Mouse (Mus musculus): ENCODE measurements at regions not wholly inside any gene's neighbourhood (a gene's known extent, or its start where the extent isn't known, plus 50 kb on each side); places are given as distances from the start of the nearest gene placed in this dataset.

DNA sequence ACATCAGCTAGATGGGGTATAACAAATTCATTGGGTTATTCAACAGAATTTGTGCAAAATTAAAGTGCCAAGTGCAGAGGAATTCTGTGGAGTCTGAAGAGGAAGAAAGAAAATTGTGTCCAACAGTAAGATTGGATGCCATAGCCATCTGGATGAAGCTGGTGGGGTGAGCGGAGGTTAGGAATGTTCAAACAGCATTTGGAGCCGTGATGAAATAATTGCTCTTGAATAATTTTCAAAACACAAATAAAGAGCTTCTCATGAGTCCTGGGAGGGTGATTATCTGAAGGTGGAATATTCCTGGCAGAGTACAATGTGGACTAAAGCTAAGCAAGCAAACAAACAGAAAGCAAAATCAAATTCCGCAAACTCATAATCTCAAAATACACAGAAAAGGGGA, 260.8 kb downstream of the 1190002N15Rik start:
- H3K27ac ChIP-seq (ENCODE audit: low read depth): no peak overlapping the region
- WGBS: 74% methylated on average over 3 of the region's 3 CpGs
- TF ChIP-seq CTCF (IDR thresholded peaks at IDR 0.05; ENCODE audit: low read depth): no peak

DNA sequence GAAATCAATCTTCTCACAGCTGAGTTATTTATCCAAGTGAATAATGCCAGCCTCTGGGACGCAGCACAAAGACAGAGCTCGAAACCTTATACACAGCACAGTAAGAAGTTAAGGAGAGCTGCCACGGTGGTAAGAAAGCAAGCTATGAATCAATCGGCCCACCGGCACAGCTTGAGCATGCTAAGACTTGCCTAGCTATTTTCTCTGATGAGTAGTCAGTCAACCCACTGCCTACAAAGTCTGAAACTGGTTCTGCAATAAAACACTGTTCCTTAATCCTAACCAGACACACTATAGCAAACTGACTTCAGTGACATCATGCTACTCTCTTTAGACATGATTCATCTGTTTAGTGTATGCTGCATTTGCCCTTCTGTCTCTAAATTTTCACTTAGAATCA, 268.7 kb downstream of the 1190002N15Rik start:
- WGBS: 81% methylated on average over 5 of the region's 5 CpGs
- Histone ChIP-seq H3K27ac (ENCODE audit: low read depth) (no peak overlapping the region), H3K4me3 (ENCODE audit: low read depth, low read length) (no peak overlapping the region), H3K9me3 (ENCODE audit: low read depth, low read length) (no peaks in the 10 kb centered on the region), H3K9ac (no peak overlapping the region), H3K36me3 (ENCODE audit: insufficient read depth) (no peaks in the 10 kb centered on the region), H3K4me2 (no peak overlapping the region), H3K27me3 (ENCODE audit: insufficient read depth, low read length) (no peaks in the 10 kb centered on the region), H3K4me1 (ENCODE audit: insufficient read depth) (no peaks in the 10 kb centered on the region)
- no peak for TF ChIP-seq CTCF (IDR thresholded peaks at IDR 0.05; ENCODE audit: low read depth)
- DNase-seq (no peak), ATAC-seq (ENCODE audit: insufficient read depth) (no peak)

More for the DNA sequence above, 260.8 kb downstream of the 1190002N15Rik start:
- no peaks in the 10 kb centered on the region for H3K27me3 ChIP-seq (ENCODE audit: insufficient read depth, low read length)
- H3K4me3 ChIP-seq (ENCODE audit: low read depth, low read length): no peak overlapping the region
- no peaks in the 10 kb centered on the region for H3K4me1 ChIP-seq (ENCODE audit: insufficient read depth)
- no peaks in the 10 kb centered on the region for H3K36me3 ChIP-seq (ENCODE audit: insufficient read depth)
- DNase-seq (no peak), ATAC-seq (ENCODE audit: insufficient read depth) (no peak)
- H3K4me2 ChIP-seq: no peak overlapping the region
- no peak overlapping the region for H3K9ac ChIP-seq
- no peaks in the 10 kb centered on the region for H3K9me3 ChIP-seq (ENCODE audit: low read depth, low read length)

DNA sequence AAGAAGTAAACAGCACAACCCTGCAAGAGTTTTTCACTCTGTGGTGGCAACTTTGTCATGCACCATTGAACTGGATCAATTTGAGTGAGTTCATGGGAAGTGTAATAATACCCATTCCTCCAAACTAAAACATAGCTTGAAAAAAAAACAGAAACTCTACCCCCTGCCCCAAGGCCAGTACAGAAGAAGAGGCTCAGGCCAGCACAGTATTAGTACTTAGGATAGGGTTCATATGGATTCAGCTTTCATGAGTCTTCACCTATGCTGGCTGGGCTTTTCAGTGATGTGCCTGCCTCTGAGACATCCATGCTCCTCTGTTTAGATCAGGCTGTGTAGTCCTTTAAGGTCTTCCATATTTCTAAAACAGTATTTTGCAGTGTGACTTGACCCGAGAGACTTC, 270.6 kb downstream of the 1190002N15Rik start:
- Histone ChIP-seq H3K9me3 (ENCODE audit: low read depth, low read length) (no peaks in the 10 kb centered on the region), H3K36me3 (ENCODE audit: insufficient read depth) (no peaks in the 10 kb centered on the region), H3K27me3 (ENCODE audit: insufficient read depth, low read length) (no peaks in the 10 kb centered on the region), H3K4me1 (ENCODE audit: insufficient read depth) (no peaks in the 10 kb centered on the region), H3K9ac (no peak overlapping the region), H3K27ac (ENCODE audit: low read depth) (no peak overlapping the region), H3K4me2 (no peak overlapping the region), H3K4me3 (ENCODE audit: low read depth, low read length) (no peak overlapping the region)
- DNase-seq (no peak), ATAC-seq (ENCODE audit: insufficient read depth) (no peak)
- 79% methylated on average over 1 of the region's 1 CpGs for WGBS
- no peak for TF ChIP-seq CTCF (IDR thresholded peaks at IDR 0.05; ENCODE audit: low read depth)

DNA sequence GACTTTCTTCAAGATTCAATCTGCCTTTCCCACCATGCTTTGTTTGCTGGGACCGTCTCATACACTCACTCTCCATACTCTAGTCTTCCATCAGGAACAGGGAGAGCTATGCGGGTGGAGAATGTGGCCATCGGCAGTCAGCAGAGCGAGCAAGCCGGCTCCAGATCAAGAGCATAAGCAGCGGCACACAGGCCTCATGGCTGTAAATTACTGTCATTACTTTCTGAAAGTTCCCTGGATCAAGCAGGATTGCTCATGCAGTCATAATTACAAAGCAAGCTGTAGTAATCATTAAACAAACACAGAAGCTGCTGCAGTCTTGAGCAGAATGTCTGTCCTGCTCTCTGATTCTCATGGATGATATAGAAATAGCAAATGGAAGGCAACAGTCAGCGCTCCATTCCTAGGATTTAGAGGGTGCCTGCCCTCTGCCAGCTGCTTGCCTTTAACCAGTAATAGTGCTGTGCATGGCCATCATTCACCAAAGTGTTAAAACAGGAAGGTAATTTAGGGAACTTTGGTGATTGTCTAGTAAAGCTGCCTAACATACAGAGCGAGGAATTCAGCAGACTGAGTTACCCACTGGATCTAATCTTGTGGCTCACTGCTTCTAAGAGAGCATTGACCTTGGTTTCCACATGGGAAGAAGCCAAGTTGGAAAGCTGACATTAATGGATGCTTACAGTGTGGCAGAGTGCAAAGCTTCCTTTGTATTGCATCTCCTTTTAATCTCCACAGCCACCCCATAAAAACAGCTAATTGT, 298.2 kb downstream of the 1190002N15Rik start:
- 0 out of 2 replicates have a peak, but pooled peaks cover 3% of the 10 kb centered on the region for H3K4me1 ChIP-seq (ENCODE audit: insufficient read depth)
- WGBS: 75% methylated on average over 8 of the region's 8 CpGs
- no peak for TF ChIP-seq CTCF (IDR thresholded peaks at IDR 0.05; ENCODE audit: low read depth)
- no peak overlapping the region for H3K27ac ChIP-seq (ENCODE audit: low read depth)
- H3K4me3 ChIP-seq (ENCODE audit: low read depth, low read length): no peak overlapping the region
- H3K9me3 ChIP-seq (ENCODE audit: low read depth, low read length): no peaks in the 10 kb centered on the region
- no peak overlapping the region for H3K4me2 ChIP-seq
- H3K9ac ChIP-seq: no peak overlapping the region
- DNase-seq (peak; percentile 38), ATAC-seq (ENCODE audit: insufficient read depth) (0 out of 2 replicates have a peak, but pooled peaks have one; percentile 38)
- H3K36me3 ChIP-seq (ENCODE audit: insufficient read depth): no peaks in the 10 kb centered on the region
- H3K27me3 ChIP-seq (ENCODE audit: insufficient read depth, low read length): no peaks in the 10 kb centered on the region

DNA sequence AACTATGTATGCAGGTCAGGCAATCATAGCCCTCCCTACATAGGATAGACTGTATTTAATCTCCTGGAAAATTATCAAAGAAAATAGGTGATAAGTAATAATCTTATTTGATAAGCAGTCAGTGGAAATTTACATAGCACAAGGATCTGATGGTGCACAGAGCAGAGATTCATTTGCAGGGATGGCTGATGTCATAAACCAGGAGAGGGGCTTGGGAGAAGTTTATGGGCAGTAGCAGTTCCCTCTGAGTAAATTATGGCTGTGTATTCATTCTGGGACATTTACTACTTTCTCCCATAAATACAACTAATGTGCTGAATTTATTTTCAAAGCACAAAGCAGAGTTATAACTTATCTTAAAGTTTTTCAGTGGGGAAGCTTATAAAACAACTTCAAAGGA, 299.3 kb downstream of the 1190002N15Rik start:
- Histone ChIP-seq H3K9me3 (ENCODE audit: low read depth, low read length) (no peaks in the 10 kb centered on the region), H3K4me3 (ENCODE audit: low read depth, low read length) (no peak overlapping the region), H3K27ac (ENCODE audit: low read depth) (no peak overlapping the region), H3K36me3 (ENCODE audit: insufficient read depth) (no peaks in the 10 kb centered on the region), H3K27me3 (ENCODE audit: insufficient read depth, low read length) (no peaks in the 10 kb centered on the region), H3K4me1 (ENCODE audit: insufficient read depth) (0 out of 2 replicates have a peak, but pooled peaks cover 3% of the 10 kb centered on the region), H3K9ac (no peak overlapping the region), H3K4me2 (no peak overlapping the region)
- ATAC-seq (ENCODE audit: insufficient read depth): no peak
- DNase-seq: no peak
- TF ChIP-seq CTCF (IDR thresholded peaks at IDR 0.05; ENCODE audit: low read depth): no peak

DNA sequence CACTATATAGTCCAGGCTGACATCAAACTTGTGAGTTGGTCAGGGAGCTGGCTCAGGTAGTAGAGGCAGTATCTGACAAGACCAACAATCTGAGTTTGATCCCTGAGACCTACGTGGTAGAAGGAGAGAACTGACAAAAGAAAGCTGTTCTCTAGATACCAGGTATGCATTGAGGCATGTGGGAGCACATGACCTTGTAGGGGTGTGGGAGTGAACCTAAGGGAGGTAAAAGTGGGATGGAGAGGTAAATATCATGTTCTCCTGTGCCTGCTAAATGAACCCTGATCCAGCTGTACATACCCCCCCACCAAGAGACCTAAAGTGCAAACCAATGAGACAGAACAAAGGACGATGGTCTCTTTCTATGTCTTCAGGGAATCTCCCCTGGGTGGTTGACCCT, 308.3 kb downstream of the 1190002N15Rik start:
- Histone ChIP-seq H3K4me2 (no peak overlapping the region), H3K27ac (ENCODE audit: low read depth) (no peak overlapping the region), H3K4me1 (ENCODE audit: insufficient read depth) (no peaks in the 10 kb centered on the region), H3K9me3 (ENCODE audit: low read depth, low read length) (no peaks in the 10 kb centered on the region), H3K4me3 (ENCODE audit: low read depth, low read length) (no peak overlapping the region), H3K36me3 (ENCODE audit: insufficient read depth) (no peaks in the 10 kb centered on the region), H3K27me3 (ENCODE audit: insufficient read depth, low read length) (no peaks in the 10 kb centered on the region), H3K9ac (no peak overlapping the region)
- ATAC-seq (ENCODE audit: insufficient read depth): no peak
- no peak for DNase-seq
- WGBS: 73% methylated on average over 2 of the region's 2 CpGs
- TF ChIP-seq CTCF (IDR thresholded peaks at IDR 0.05; ENCODE audit: low read depth): no peak

DNA sequence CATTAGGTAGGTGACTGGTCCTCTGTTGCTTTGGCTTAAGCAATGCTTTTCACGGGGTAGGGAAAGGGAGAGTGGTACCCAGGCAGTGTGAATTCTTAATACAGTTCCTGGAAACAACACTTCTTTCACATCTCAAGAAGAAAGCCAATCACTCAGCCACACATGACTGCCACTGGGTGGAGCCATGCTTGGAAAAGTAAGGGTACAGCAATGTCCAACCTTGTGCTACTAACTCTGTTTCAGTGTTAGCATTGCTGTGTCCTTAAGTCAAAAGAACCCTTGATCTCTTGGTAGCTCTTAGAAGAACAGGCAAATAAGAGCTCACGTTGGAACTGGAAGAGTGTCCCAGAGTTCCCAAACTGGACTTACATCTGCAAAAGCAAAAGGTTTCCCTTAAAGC, 318.8 kb downstream of the 1190002N15Rik start:
- H3K27me3 ChIP-seq (ENCODE audit: insufficient read depth, low read length): no peaks in the 10 kb centered on the region
- no peaks in the 10 kb centered on the region for H3K9me3 ChIP-seq (ENCODE audit: low read depth, low read length)
- no peak overlapping the region for H3K27ac ChIP-seq (ENCODE audit: low read depth)
- H3K4me1 ChIP-seq (ENCODE audit: insufficient read depth): no peaks in the 10 kb centered on the region; the same call in 1 of the 2 replicates
- peak; percentile 37 for TF ChIP-seq CTCF (IDR thresholded peaks at IDR 0.05; ENCODE audit: low read depth)
- H3K9ac ChIP-seq: no peak overlapping the region
- DNase-seq: peak; percentile 31
- ATAC-seq (ENCODE audit: insufficient read depth): no peak
- H3K36me3 ChIP-seq (ENCODE audit: insufficient read depth): no peaks in the 10 kb centered on the region
- H3K4me3 ChIP-seq (ENCODE audit: low read depth, low read length): no peak overlapping the region
- H3K4me2 ChIP-seq: no peak overlapping the region
- WGBS: 52% methylated on average over 2 of the region's 2 CpGs
